Mouse (Mus musculus) brain, embryonic 14.5 days (tissue): ENCODE results near the gene Iqcd.

Experiments
- CTCF ChIP-seq: fragments of 200-500 bp; IDR thresholded peaks from 2 replicates; pipeline ENCODE4 v1.5.1; 2012; ENCODE audit warnings: inconsistent platforms, mild to moderate bottlenecking, moderate library complexity, borderline replicate concordance; ENCODE audit not compliant: insufficient read depth, insufficient read length; ENCODE audit errors: extremely low read depth
- POLR2A ChIP-seq: fragments of 200-500 bp; IDR thresholded peaks from 2 replicates; pipeline ENCODE4 v1.6.1; 2012; ENCODE audit warnings: mild to moderate bottlenecking, inconsistent platforms, borderline replicate concordance; ENCODE audit not compliant: poor library complexity, insufficient read depth, insufficient read length, severe bottlenecking; ENCODE audit errors: extremely low read depth

GRCm38 (mm10) chr5:120652915-120653701 lies 64.3 kb downstream of the Iqcd start:
- TF ChIP-seq CTCF (no peak), POLR2A (no peak)
